Mouse (Mus musculus) megakaryocyte, embryonic 14.5 days (primary cell): Measurements from ENCODE around the gene Plekhs1. TPM values are rescaled to one million over a fixed set of nuclear protein-coding genes. Genes with fewer than 3 reads are reported as not detected.
"Not testable (repeated sequence)": the region's sequence is repeated elsewhere in the genome, so short reads cannot be mapped to it uniquely, and the experiment has no call there.

ENCODE experiments used
- H3K27me3 ChIP-seq: replicated peaks from 2 replicates; pipeline ENCODE3; 2012; ENCODE audit warnings: inconsistent platforms
- H3K36me3 ChIP-seq: replicated peaks from 2 replicates; pipeline ENCODE3; 2012; ENCODE audit warnings: low read length, inconsistent platforms, mixed read lengths
- H3K4me1 ChIP-seq: 2 replicates; pipeline ENCODE4 v1.6.1; 2012; ENCODE audit warnings: inconsistent platforms
- H3K4me3 ChIP-seq: replicated peaks from 2 replicates; pipeline ENCODE3; 2012; ENCODE audit warnings: moderate library complexity, mild to moderate bottlenecking, inconsistent platforms
- H3K9me3 ChIP-seq: 2 replicates; pipeline ENCODE4 v1.6.1; 2012; ENCODE audit warnings: inconsistent platforms
- FLI1 ChIP-seq: IDR thresholded peaks from 2 replicates; pipeline ENCODE4 v1.6.1; 2012; ENCODE audit warnings: low read length, inconsistent platforms, mixed read lengths
- GATA1 ChIP-seq: IDR thresholded peaks from 3 replicates; pipeline ENCODE4 v1.6.1; 2012; ENCODE audit warnings: mixed read lengths, low read length, inconsistent platforms, borderline replicate concordance
- polyA plus RNA-seq: library from polyadenylated mRNA; stranded (reverse); fragments of >175 nt; gene quantifications from 2 replicates; pipeline ENCODE4 v1.2.3, GENCODE M21; 2012; ENCODE audit warnings: low replicate concordance; ENCODE audit not compliant: insufficient read depth

Plekhs1 gene
- polyA plus RNA-seq, 1 experiment = not detected

GRCm38 (mm10) chr19:56513527-56513926, 52.1 kb downstream of the Plekhs1 start:
- not testable (repeated sequence) for H3K27me3 ChIP-seq, H3K4me1 ChIP-seq, H3K9me3 ChIP-seq, H3K36me3 ChIP-seq, H3K4me3 ChIP-seq

- H3K27me3 ChIP-seq, H3K4me3 ChIP-seq, H3K4me1 ChIP-seq, H3K36me3 ChIP-seq, H3K9me3 ChIP-seq: not testable (repeated sequence)
These were observed 58.0 kb downstream of the Plekhs1 start for GRCm38 (mm10) chr19:56519408-56519807.

- H3K27me3 ChIP-seq, H3K4me3 ChIP-seq, H3K9me3 ChIP-seq: not testable (repeated sequence)
- Histone ChIP-seq H3K4me1 (peaks cover 11% of the 10 kb centered on the region), H3K36me3 (peaks cover 45% of the 10 kb centered on the region)
These were observed 69.1 kb downstream of the Plekhs1 start for GRCm38 (mm10) chr19:56530529-56530928.

GRCm38 (mm10) chr19:56531251-56531650, 69.8 kb downstream of the Plekhs1 start:
- Histone ChIP-seq H3K27me3 (no peaks in the 10 kb centered on the region), H3K36me3 (peaks cover 53% of the 10 kb centered on the region), H3K4me3 (no peak overlapping the region), H3K4me1 (peaks cover 11% of the 10 kb centered on the region), H3K9me3 (no peaks in the 10 kb centered on the region)
- TF ChIP-seq FLI1 (no peak), GATA1 (no peak)

GRCm38 (mm10) chr19:56533291-56534071, 72.0 kb downstream of the Plekhs1 start:
- Histone ChIP-seq H3K27me3 (no peaks in the 10 kb centered on the region), H3K4me3 (no peak overlapping the region), H3K36me3 (peaks cover 75% of the 10 kb centered on the region), H3K9me3 (no peaks in the 10 kb centered on the region), H3K4me1 (peaks cover 11% of the 10 kb centered on the region)
- no peak for TF ChIP-seq GATA1
- no peak for TF ChIP-seq FLI1

- no peak overlapping the region for H3K4me3 ChIP-seq
- peaks cover 11% of the 10 kb centered on the region for H3K4me1 ChIP-seq
- H3K27me3 ChIP-seq = no peaks in the 10 kb centered on the region
- no peaks in the 10 kb centered on the region for H3K9me3 ChIP-seq
- TF ChIP-seq GATA1 (no peak), FLI1 (no peak)
- peaks cover 84% of the 10 kb centered on the region for H3K36me3 ChIP-seq
These were observed 72.9 kb downstream of the Plekhs1 start for GRCm38 (mm10) chr19:56534337-56534736.

GRCm38 (mm10) chr19:56535064-56535463, 73.6 kb downstream of the Plekhs1 start:
- Histone ChIP-seq H3K27me3 (no peaks in the 10 kb centered on the region), H3K4me1 (peaks cover 11% of the 10 kb centered on the region), H3K4me3 (no peak overlapping the region), H3K36me3 (peaks cover 89% of the 10 kb centered on the region), H3K9me3 (no peaks in the 10 kb centered on the region)
- TF ChIP-seq GATA1 = no peak
- no peak for TF ChIP-seq FLI1

- no peak overlapping the region for H3K4me3 ChIP-seq
- no peak for TF ChIP-seq GATA1
- no peak for TF ChIP-seq FLI1
- H3K9me3 ChIP-seq = no peaks in the 10 kb centered on the region
- H3K36me3 ChIP-seq = peaks cover 96% of the 10 kb centered on the region
- H3K4me1 ChIP-seq = peaks cover 11% of the 10 kb centered on the region
- no peaks in the 10 kb centered on the region for H3K27me3 ChIP-seq
These were observed 74.3 kb downstream of the Plekhs1 start for GRCm38 (mm10) chr19:56535765-56536164.

Other genes with a start within 250 kb of the Plekhs1 start
- gene Habp2, start 174.5 kb upstream of the Plekhs1 start, polyA plus RNA-seq = not detected in 2 replicates
- gene Nrap, start 71.6 kb upstream of the Plekhs1 start, polyA plus RNA-seq = not detected in 2 replicates
- gene Casp7, start 64.5 kb upstream of the Plekhs1 start, polyA plus RNA-seq = 2.5 and 2.6 TPM in 2 replicates
- 0.75 TPM in 1 of 2 replicates, not detected in the other for gene Dclre1a, start 86.6 kb downstream of the Plekhs1 start, polyA plus RNA-seq
- 2.2 and 4.6 TPM in 2 replicates for gene Nhlrc2, start 86.6 kb downstream of the Plekhs1 start, polyA plus RNA-seq